Mouse (Mus musculus) embryonic stem cell, embryonic (primary cell): ENCODE data around the gene Tcte2.

Source experiments
- CTCF ChIA-PET, 4 experiments: fragments of 300-600 bp in 2 of 4; fragments of 350-600 bp in 2 of 4; sonication (Branson Sonifier 250); formaldehyde crosslinking; loops; one replicate each; lab custom pipeline; 2022; ENCODE audit warnings: inconsistent platforms in 2 of 4; lab: Charles Lee
- POLR2A ChIA-PET, 4 experiments: fragments of 300-600 bp in 2 of 4; fragments of 350-600 bp in 2 of 4; sonication (Branson Sonifier 250); formaldehyde crosslinking; loops; one replicate each; lab custom pipeline; 2022; ENCODE audit warnings: antibody characterized with exemption in 4 of 4, inconsistent platforms in 1 of 4; lab: Charles Lee

The Tcte2 gene

DNA sequence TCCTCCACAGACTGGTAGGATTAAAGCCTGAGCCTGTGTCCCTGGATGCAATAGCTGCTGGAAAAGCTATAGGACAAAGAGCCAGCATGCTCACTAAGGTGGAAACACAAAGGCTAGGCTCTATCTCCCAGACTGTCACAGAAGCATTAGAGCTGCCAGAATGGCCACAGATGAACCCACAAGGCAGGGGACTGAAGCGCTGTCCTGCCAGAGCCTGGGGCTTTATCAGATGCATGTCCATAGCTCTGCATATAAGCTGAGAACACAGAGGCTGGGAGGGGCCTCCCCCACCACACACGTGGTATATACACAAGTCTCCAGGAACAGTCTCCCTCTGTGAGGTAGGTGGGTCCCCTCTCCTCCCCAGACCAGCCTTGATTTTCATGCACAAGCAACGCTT is 94.6 kb downstream of the Tcte2 start:
- CTCF ChIA-PET: interaction anchor here in 1 of 4 experiments (0.9 kb wide), 1 partner anchor 8 kb away, joined by 5 read pairs; no protein-coding TSS in a partner anchor

DNA sequence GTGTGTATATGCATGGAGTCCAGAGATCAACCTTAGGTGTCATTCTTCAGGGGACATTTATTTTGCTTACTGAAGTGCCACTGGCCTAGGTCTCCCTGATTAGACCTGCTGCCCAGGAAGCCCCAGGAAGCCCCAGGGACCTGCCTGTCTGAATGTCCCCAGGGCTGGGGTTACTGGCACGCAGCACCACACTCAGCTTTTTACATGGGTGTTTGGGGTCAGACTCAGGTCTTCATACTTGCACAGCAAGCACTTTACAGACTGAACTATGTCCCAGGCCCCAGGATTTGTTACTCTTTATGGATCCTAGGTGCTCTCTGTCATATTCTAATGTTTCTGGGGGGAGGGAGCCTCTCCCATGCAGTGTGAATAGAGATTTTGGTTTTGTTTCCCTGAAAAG is 95.9 kb downstream of the Tcte2 start:
- CTCF ChIA-PET: no interaction called here
- POLR2A ChIA-PET: interaction anchor here in 3 of 4 experiments (0.6 to 16.7 kb wide), 6 partner anchors 7 to 18 kb away, joined by 4 to 326 read pairs (median 111); no protein-coding TSS in a partner anchor

More for the DNA sequence above, 94.6 kb downstream of the Tcte2 start:
- POLR2A ChIA-PET: interaction anchor here (0.5 to 16.7 kb wide), 22 partner anchors 8 to 195 kb away, joined by 3 to 326 read pairs (median 5); partner anchors contain the start of genes Afdn (in 1 of the 4) and Tcte2 (in 1 of the 4)

DNA sequence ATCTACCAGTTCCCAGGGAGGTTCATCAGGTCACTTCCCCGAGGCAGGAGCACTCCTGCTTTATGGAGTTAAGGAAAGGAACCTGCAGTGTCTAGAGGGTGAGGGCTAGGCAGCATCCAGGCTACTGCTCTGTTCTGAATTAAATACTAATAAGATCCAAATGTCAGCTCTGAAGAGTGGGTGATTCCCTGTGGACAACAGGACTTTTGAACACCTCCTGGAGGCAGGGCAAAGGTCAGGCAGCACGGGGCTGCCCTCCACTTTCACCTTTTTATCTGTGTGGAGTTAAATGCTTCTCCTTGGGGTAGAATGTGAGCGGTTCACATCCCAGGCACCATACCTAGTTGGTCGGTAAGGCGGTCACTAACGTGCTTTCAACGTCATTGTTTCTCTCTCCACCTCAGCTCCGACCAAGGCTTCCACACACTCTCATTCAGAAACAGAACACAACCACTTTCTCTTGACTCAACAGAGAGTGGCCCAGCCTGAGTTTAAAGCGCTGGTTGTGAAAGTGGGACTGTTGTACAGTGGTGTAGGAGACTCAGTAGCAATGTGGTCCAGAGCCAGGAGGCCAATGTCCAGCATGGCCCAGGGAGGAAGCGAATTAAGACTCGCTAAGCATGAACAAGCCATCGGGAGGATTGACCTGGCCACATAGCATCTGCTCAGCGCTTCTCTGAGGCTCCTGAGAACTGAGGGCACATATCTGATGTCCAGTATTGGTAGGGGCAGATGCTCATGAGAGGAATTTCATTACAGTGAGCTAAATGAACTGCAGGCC is 98.0 kb downstream of the Tcte2 start:
- CTCF ChIA-PET: no interaction called here
- POLR2A ChIA-PET: interaction anchor here in 2 of 4 experiments (1.5 to 16.7 kb wide), 3 partner anchors 18 to 172 kb away, joined by 5 to 326 read pairs (median 117); no protein-coding TSS in a partner anchor
